Mouse (Mus musculus) effector memory CD4-positive, alpha-beta T cell, adult 5 months (primary cell): ENCODE measurements around the gene Birc2. TPM values are rescaled to one million over a fixed set of nuclear protein-coding genes. Genes with fewer than 3 reads are reported as not detected.

Experiments
- polyA plus RNA-seq: library from polyadenylated mRNA; unstranded; fragments of 100-300 nt; shearing (Covaris generic); gene quantifications from one replicate; pipeline ENCODE4 v1.2.1, GENCODE M21; 2017

The Birc2 gene
- polyA plus RNA-seq, result 143 TPM

DNA sequence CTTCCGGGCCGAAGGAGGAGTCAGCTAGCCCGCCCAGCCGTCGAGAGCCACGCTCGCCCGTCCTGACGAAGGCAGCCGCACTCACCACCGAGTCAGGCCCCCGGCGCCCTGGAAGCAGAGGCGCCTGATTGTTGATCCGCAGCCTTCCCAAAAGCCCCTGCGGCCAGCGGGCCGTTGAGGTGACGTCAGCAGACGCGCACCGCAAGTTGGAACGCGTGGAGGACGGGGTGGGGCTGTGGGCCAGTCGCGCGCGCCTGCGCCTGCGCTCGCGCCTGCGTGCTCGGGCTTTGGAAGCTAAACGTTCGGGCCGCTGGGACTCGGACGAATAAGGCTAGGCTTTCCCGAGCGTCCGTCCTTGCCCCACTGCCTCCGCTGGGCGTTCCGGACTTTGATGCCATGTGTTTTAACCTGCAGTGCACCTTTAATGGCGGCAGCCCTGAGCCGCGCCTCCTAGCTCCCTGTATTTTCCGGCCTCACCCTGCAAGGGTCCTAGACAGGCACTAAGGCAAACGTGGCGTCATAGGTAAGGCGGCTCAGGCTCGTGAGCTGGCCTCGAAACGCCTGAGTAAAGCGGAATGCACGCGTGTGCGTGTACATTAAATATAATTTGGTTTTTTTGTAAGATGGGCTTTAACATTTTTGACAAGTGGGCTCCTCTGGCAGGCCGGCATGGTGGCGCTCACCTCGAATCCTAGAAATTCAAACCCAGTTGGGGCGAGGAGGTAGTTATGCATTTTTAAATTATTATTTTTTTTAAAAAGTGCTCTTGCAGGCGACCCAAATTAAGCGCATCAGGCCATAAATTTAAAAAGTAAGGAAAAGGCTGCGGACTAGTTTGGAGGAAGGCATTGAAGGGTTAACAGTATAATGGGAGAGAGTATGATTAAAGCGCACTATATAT, at the start of gene Birc2:
Gene Birc2, minus strand, starts transcription at position 160 of the 901 bp plus-strand sequence.

GRCm38 (mm10) chr9:7872775-7873439, 36.0 kb upstream of the Birc2 start, which contains the start of gene Birc3:
Birc3 (minus strand) TSS chr9:7873186.

Other genes with a start within 250 kb of the Birc2 start
- not detected for gene Mmp20, start 208.8 kb downstream of the Birc2 start, polyA plus RNA-seq
- gene Mmp7, start 145.0 kb downstream of the Birc2 start, polyA plus RNA-seq, result not detected
- gene Tmem123, start 73.0 kb downstream of the Birc2 start, polyA plus RNA-seq, result 293 TPM
- gene Birc3, start 36.1 kb upstream of the Birc2 start, polyA plus RNA-seq, result 243 TPM
- gene Yap1, start 167.5 kb upstream of the Birc2 start, polyA plus RNA-seq, result not detected
- 0.47 TPM for gene Cfap300, start 205.8 kb upstream of the Birc2 start, polyA plus RNA-seq